ENCODE assay signal across 8 mouse cellular contexts in the genomic region with DNA sequence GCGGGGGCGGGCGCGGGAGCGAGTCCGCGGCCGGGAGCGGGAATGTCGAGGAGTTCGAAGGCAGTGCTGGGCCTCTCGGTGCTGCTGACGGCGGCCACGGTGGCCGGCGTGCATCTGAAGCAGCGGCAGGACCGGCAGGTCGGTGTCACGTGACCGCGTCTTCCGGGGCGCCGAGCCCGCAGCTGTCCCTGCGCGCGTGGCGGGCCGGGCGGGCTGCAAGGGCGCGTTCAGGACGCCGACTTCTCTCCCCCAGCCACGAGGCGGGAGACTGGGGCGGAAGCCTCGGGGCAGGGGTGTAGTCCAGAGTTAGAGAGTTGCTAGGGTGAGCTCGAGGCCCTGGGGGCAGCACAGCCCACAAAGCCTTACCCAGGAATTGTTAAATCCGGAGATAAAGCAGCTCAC. TPM values are rescaled to one million over a fixed set of nuclear protein-coding genes. Genes with fewer than 3 reads are reported as not detected.
DNase-seq lines count a peak whose midpoint lies in the region; ATAC-seq and TF ChIP-seq lines count a peak whose summit lies in the region.

No protein-coding gene starts in this region.

- H3K4me3 ChIP-seq in neural tube, embryonic 11.5 days (ENCODE audit: low read depth, low read length) = peak overlapping the region; percentile 78
- H3K4me3 ChIP-seq in embryonic facial prominence, embryonic 14.5 days (ENCODE audit: low read depth, low read length) = peak overlapping the region; percentile 89
- peak overlapping the region; percentile 94 for H3K4me3 ChIP-seq in midbrain, postnatal 0 days (ENCODE audit: low read depth, low read length)

- 0% methylated on average over 38 of the region's 43 CpGs for WGBS in neural tube, embryonic 11.5 days
- WGBS in embryonic facial prominence, embryonic 14.5 days = 0% methylated on average over 9 of the region's 43 CpGs
- under 1% methylated on average over 26 of the region's 43 CpGs for WGBS in midbrain, postnatal 0 days

- peak overlapping the region; percentile 93 for H3K27ac ChIP-seq in neural tube, embryonic 11.5 days (ENCODE audit: low read depth, low read length)
- peak overlapping the region; percentile 91 for H3K27ac ChIP-seq in embryonic facial prominence, embryonic 14.5 days (replicated peaks; ENCODE audit: low read depth, low read length)
- H3K27ac ChIP-seq in midbrain, postnatal 0 days (ENCODE audit: low read depth, low read length) = peak overlapping the region; percentile 80

- H3K4me2 ChIP-seq in neural tube, embryonic 11.5 days (ENCODE audit: low read depth) = peak overlapping the region; percentile 60
- H3K4me2 ChIP-seq in embryonic facial prominence, embryonic 14.5 days (ENCODE audit: low read depth, low read length) = peak overlapping the region; percentile 75
- peak overlapping the region; percentile 71 for H3K4me2 ChIP-seq in midbrain, postnatal 0 days (ENCODE audit: low read depth, low read length, poor library complexity, severe bottlenecking)

- TF ChIP-seq CTCF in midbrain, postnatal 0 days (IDR thresholded peaks at IDR 0.05) = no peak

- 0 out of 2 replicates have a peak, but pooled peaks cover 3% of the 10 kb centered on the region for H3K36me3 ChIP-seq in neural tube, embryonic 11.5 days (ENCODE audit: control insufficient read depth, insufficient read depth, low read length)
- H3K36me3 ChIP-seq in embryonic facial prominence, embryonic 14.5 days (ENCODE audit: control insufficient read depth, insufficient read depth, low read length) = peaks cover 16% of the 10 kb centered on the region
- peaks cover 10% of the 10 kb centered on the region for H3K36me3 ChIP-seq in midbrain, postnatal 0 days (ENCODE audit: insufficient read depth, low read length)

- DNase-seq in adrenal gland, postnatal 10 days = peak; percentile 85
- no peak for DNase-seq in adrenal gland, adult 2 months
- DNase-seq in neural tube, embryonic 11.5 days (ENCODE audit: low spot score) = peak; percentile 85
- no peak for DNase-seq in neural tube, embryonic 10.5 days (ENCODE audit: extremely low spot score, low spot score)
- peak; percentile 80 for DNase-seq in embryonic facial prominence, embryonic 14.5 days (ENCODE audit: low spot score)
- DNase-seq in induced T-regulatory cell, adult 2 months (ENCODE audit: low read depth) = peak; percentile 87
- no peak for DNase-seq in midbrain, postnatal 0 days (ENCODE audit: low spot score)
- no peak for DNase-seq in kidney, adult 11 months

- no peaks in the 10 kb centered on the region for H3K27me3 ChIP-seq in neural tube, embryonic 11.5 days (ENCODE audit: control insufficient read depth, insufficient read depth, low read length)
- H3K27me3 ChIP-seq in embryonic facial prominence, embryonic 14.5 days (replicated peaks; ENCODE audit: control insufficient read depth, insufficient read depth, low read length) = no peaks in the 10 kb centered on the region
- no peaks in the 10 kb centered on the region for H3K27me3 ChIP-seq in midbrain, postnatal 0 days (ENCODE audit: insufficient read depth, low read length)

- H3K9me3 ChIP-seq in neural tube, embryonic 11.5 days (ENCODE audit: control insufficient read depth, low read length) = no peaks in the 10 kb centered on the region
- H3K9me3 ChIP-seq in embryonic facial prominence, embryonic 14.5 days (ENCODE audit: control insufficient read depth, low read length) = no peaks in the 10 kb centered on the region
- no peaks in the 10 kb centered on the region for H3K9me3 ChIP-seq in midbrain, postnatal 0 days (ENCODE audit: low read length)

- peak; percentile 92 for ATAC-seq in neural tube, embryonic 11.5 days (ENCODE audit: insufficient read depth, low FRiP score, low TSS enrichment)
- peak; percentile 88 for ATAC-seq in embryonic facial prominence, embryonic 14.5 days (ENCODE audit: low read depth)
- peak; percentile 86 for ATAC-seq in midbrain, postnatal 0 days (ENCODE audit: low FRiP score)

- peaks cover 5% of the 10 kb centered on the region; the same call in 1 of the 2 replicates for H3K4me1 ChIP-seq in neural tube, embryonic 11.5 days (ENCODE audit: control insufficient read depth, insufficient read depth, low read length)
- H3K4me1 ChIP-seq in embryonic facial prominence, embryonic 14.5 days (ENCODE audit: control insufficient read depth, insufficient read depth, low read length) = peaks cover 7% of the 10 kb centered on the region
- no peaks in the 10 kb centered on the region for H3K4me1 ChIP-seq in midbrain, postnatal 0 days (ENCODE audit: insufficient read depth, low read length)

- H3K9ac ChIP-seq in neural tube, embryonic 11.5 days (ENCODE audit: low read length) = peak overlapping the region; percentile 91
- H3K9ac ChIP-seq in embryonic facial prominence, embryonic 14.5 days (ENCODE audit: low read depth, low read length) = peak overlapping the region; percentile 88
- peak overlapping the region; percentile 86 for H3K9ac ChIP-seq in midbrain, postnatal 0 days (replicated peaks; ENCODE audit: low read length, poor library complexity, severe bottlenecking)

RNA-seq across cellular contexts. Expression of gene Pet117, which starts 0.2 kb away (rescaled TPM):
- total RNA-seq in adrenal gland, postnatal 10 days (2021) = 1 to 10 TPM; 5.9 to 8.6 TPM
- total RNA-seq in adrenal gland, adult 2 months (2021) = 1 to 10 TPM; 2.4 to 6.8 TPM
- polyA plus RNA-seq in adrenal gland, adult 2 months (2012; rRNA removed) = not detected in 2 replicates
- polyA plus RNA-seq in neural tube, embryonic 11.5 days (2014; fragmentation: Nextera tagmentation; extraction: Ambion mirVana) = not detected in 2 replicates
- 0.52 and 1.3 TPM in 2 replicates for polyA plus RNA-seq in embryonic facial prominence, embryonic 14.5 days (2014; fragmentation: Nextera tagmentation; extraction: Ambion mirVana)
- not detected in 2 replicates for total RNA-seq in midbrain, postnatal 0 days (2014; rRNA removed)
- 3.8 TPM in 1 of 2 replicates, not detected in the other for polyA plus RNA-seq in midbrain, postnatal 0 days (2015; fragmentation: Nextera tagmentation; extraction: Ambion mirVana)

RNA-seq across cellular contexts. Expression of gene Kat14, which starts 0.2 kb away (rescaled TPM):
- 10 to 100 TPM; 23.8 to 28.8 TPM for total RNA-seq in adrenal gland, postnatal 10 days (2021)
- total RNA-seq in adrenal gland, adult 2 months (2021) = 10 to 100 TPM; 24.5 to 25.7 TPM
- polyA plus RNA-seq in adrenal gland, adult 2 months (2012; rRNA removed) = 11.2 and 13.7 TPM in 2 replicates
- polyA plus RNA-seq in neural tube, embryonic 11.5 days (2014; fragmentation: Nextera tagmentation; extraction: Ambion mirVana) = 37.7 and 41.1 TPM in 2 replicates
- 35.0 and 38.1 TPM in 2 replicates for polyA plus RNA-seq in embryonic facial prominence, embryonic 14.5 days (2014; fragmentation: Nextera tagmentation; extraction: Ambion mirVana)
- total RNA-seq in midbrain, postnatal 0 days (2014; rRNA removed) = 24.5 and 37.7 TPM in 2 replicates
- polyA plus RNA-seq in midbrain, postnatal 0 days (2015; fragmentation: Nextera tagmentation; extraction: Ambion mirVana) = 17.7 and 19.2 TPM in 2 replicates

RNA-seq across cellular contexts. Expression of gene Ovol2, which starts 37.1 kb away (rescaled TPM):
- total RNA-seq in adrenal gland, postnatal 10 days (2021) = not detected
- total RNA-seq in adrenal gland, adult 2 months (2021) = not detected
- polyA plus RNA-seq in adrenal gland, adult 2 months (2012; rRNA removed) = not detected in 2 replicates
- polyA plus RNA-seq in neural tube, embryonic 11.5 days (2014; fragmentation: Nextera tagmentation; extraction: Ambion mirVana) = not detected in 2 replicates
- 1.1 and 3.0 TPM in 2 replicates for polyA plus RNA-seq in embryonic facial prominence, embryonic 14.5 days (2014; fragmentation: Nextera tagmentation; extraction: Ambion mirVana)
- total RNA-seq in midbrain, postnatal 0 days (2014; rRNA removed) = not detected in 2 replicates
- polyA plus RNA-seq in midbrain, postnatal 0 days (2015; fragmentation: Nextera tagmentation; extraction: Ambion mirVana) = not detected in 2 replicates

Comparison
In these comparisons a context has a peak if more than half of its experiments do, and no peak if none do; other contexts are left out.
1. DNase-seq: peak in adrenal gland, postnatal 10 days (single experiment), neural tube, embryonic 11.5 days (single experiment), embryonic facial prominence, embryonic 14.5 days (single experiment) and induced T-regulatory cell, adult 2 months (single experiment); none in adrenal gland, adult 2 months (single experiment), neural tube, embryonic 10.5 days (single experiment), midbrain, postnatal 0 days (single experiment) and kidney, adult 11 months (single experiment).
2. Peak in every context shown above with its lines, with median percentiles within 50 percentile points of each other: ATAC-seq, H3K27ac ChIP-seq, H3K4me2 ChIP-seq, H3K4me3 ChIP-seq and H3K9ac ChIP-seq.